Mouse (Mus musculus): Measurements from ENCODE around the gene Clca2. TPM values are rescaled to one million over a fixed set of nuclear protein-coding genes. Genes with fewer than 3 reads are reported as not detected.

Gene Clca2
- polyA plus RNA-seq (2012; rRNA removed), result 0.08 and 0.91 TPM in 2 replicates

- Histone ChIP-seq H3K4me1 (ENCODE audit: control insufficient read depth, insufficient read depth, low read length) (peaks cover 4% of the 10 kb centered on the region), H3K4me3 (replicated peaks; ENCODE audit: extremely low read depth, low read depth, low read length) (no peak within 1 kb of the TSS)
- no peak for TF ChIP-seq POLR2A (IDR thresholded peaks at IDR 0.05; ENCODE audit: borderline replicate concordance, extremely low read depth, low read depth, low read length)
- WGBS, result 50% methylated on average over 6 of the region's 6 CpGs
- DNase-seq, result no peak
Measured at GRCm38 (mm10) chr3:145099291-145099690, at the start of gene Clca2. Gene Clca2 (minus strand): TSS chr3:145099443.

GRCm38 (mm10) chr3:145147952-145148351 is 48.7 kb upstream of the Clca2 start:
- Histone ChIP-seq H3K4me1 (ENCODE audit: control insufficient read depth, insufficient read depth, low read length) (no peaks in the 10 kb centered on the region), H3K4me3 (replicated peaks; ENCODE audit: extremely low read depth, low read depth, low read length) (no peak overlapping the region)
- no peak for TF ChIP-seq CTCF (IDR thresholded peaks at IDR 0.05; ENCODE audit: insufficient read depth, low read length)
- TF ChIP-seq POLR2A (IDR thresholded peaks at IDR 0.05; ENCODE audit: borderline replicate concordance, extremely low read depth, low read depth, low read length), result no peak
- DNase-seq, result no peak

GRCm38 (mm10) chr3:145147483-145147882 is 48.2 kb upstream of the Clca2 start:
- WGBS, result 80% methylated on average over 2 of the region's 2 CpGs
- no peak overlapping the region for H3K4me3 ChIP-seq (replicated peaks; ENCODE audit: extremely low read depth, low read depth, low read length)
- TF ChIP-seq POLR2A (IDR thresholded peaks at IDR 0.05; ENCODE audit: borderline replicate concordance, extremely low read depth, low read depth, low read length) (no peak), CTCF (IDR thresholded peaks at IDR 0.05; ENCODE audit: insufficient read depth, low read length) (no peak)
- H3K4me1 ChIP-seq (ENCODE audit: control insufficient read depth, insufficient read depth, low read length), result no peaks in the 10 kb centered on the region
- no peak for DNase-seq

GRCm38 (mm10) chr3:145146871-145147270 is 47.6 kb upstream of the Clca2 start:
- 87% methylated on average over 9 of the region's 9 CpGs for WGBS
- H3K4me3 ChIP-seq (replicated peaks; ENCODE audit: extremely low read depth, low read depth, low read length), result no peak overlapping the region
- no peak for TF ChIP-seq POLR2A (IDR thresholded peaks at IDR 0.05; ENCODE audit: borderline replicate concordance, extremely low read depth, low read depth, low read length)
- no peak for TF ChIP-seq CTCF (IDR thresholded peaks at IDR 0.05; ENCODE audit: insufficient read depth, low read length)
- H3K4me1 ChIP-seq (ENCODE audit: control insufficient read depth, insufficient read depth, low read length), result no peaks in the 10 kb centered on the region
- DNase-seq, result no peak

DNA sequence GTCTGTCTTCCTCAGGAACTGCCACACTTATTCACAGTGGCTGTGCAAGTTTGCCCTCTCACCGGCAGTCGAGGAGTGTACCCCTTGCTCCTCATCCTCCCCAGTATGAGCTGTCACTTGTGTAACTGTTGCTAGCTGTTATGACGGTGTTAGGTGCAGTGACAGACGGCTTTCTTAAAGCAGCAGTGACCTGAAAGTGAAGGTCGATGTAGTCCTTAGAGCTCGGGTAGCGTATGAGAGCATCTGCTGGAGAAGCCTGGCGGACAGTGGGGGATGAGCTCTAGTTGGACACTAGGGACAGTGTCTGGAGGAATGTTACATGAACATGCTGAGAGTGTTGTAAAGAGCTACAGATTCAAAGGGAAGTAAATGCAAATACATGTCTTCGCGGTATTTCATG is 44.6 kb upstream of the Clca2 start:
- Histone ChIP-seq H3K4me1 (ENCODE audit: control insufficient read depth, insufficient read depth, low read length) (no peaks in the 10 kb centered on the region), H3K4me3 (replicated peaks; ENCODE audit: extremely low read depth, low read depth, low read length) (no peak overlapping the region)
- WGBS, result 84% methylated on average over 10 of the region's 10 CpGs
- TF ChIP-seq POLR2A (IDR thresholded peaks at IDR 0.05; ENCODE audit: borderline replicate concordance, extremely low read depth, low read depth, low read length), result no peak
- TF ChIP-seq CTCF (IDR thresholded peaks at IDR 0.05; ENCODE audit: insufficient read depth, low read length), result no peak
- no peak for DNase-seq

GRCm38 (mm10) chr3:145142925-145143324 is 43.7 kb upstream of the Clca2 start:
- no peaks in the 10 kb centered on the region for H3K4me1 ChIP-seq (ENCODE audit: control insufficient read depth, insufficient read depth, low read length)
- TF ChIP-seq POLR2A (IDR thresholded peaks at IDR 0.05; ENCODE audit: borderline replicate concordance, extremely low read depth, low read depth, low read length) (no peak), CTCF (IDR thresholded peaks at IDR 0.05; ENCODE audit: insufficient read depth, low read length) (no peak)
- no peak overlapping the region for H3K4me3 ChIP-seq (replicated peaks; ENCODE audit: extremely low read depth, low read depth, low read length)
- no peak for DNase-seq

DNA sequence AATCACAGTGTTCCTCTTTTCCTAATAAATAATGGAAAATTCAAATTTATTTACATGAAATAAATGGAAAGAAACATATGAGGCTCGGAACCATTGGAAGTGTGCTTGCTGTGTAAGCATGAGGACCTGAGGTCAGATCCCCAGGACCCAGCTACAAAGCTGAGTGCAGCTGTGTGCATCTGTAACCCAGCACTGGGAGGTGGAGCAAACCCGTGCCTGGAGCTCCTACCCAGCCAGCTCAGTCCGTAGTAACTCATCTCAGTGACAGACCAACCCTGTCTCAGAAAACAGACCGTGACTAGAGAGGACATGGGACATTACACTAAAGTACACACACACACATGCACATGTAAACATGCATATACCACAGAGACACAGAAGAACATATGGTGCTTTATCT is 41.0 kb upstream of the Clca2 start:
- no peak overlapping the region for H3K4me3 ChIP-seq (replicated peaks; ENCODE audit: extremely low read depth, low read depth, low read length)
- no peak for TF ChIP-seq POLR2A (IDR thresholded peaks at IDR 0.05; ENCODE audit: borderline replicate concordance, extremely low read depth, low read depth, low read length)
- TF ChIP-seq CTCF (IDR thresholded peaks at IDR 0.05; ENCODE audit: insufficient read depth, low read length), result no peak
- H3K4me1 ChIP-seq (ENCODE audit: control insufficient read depth, insufficient read depth, low read length), result no peaks in the 10 kb centered on the region
- 83% methylated on average over 4 of the region's 4 CpGs for WGBS
- no peak for DNase-seq

DNA sequence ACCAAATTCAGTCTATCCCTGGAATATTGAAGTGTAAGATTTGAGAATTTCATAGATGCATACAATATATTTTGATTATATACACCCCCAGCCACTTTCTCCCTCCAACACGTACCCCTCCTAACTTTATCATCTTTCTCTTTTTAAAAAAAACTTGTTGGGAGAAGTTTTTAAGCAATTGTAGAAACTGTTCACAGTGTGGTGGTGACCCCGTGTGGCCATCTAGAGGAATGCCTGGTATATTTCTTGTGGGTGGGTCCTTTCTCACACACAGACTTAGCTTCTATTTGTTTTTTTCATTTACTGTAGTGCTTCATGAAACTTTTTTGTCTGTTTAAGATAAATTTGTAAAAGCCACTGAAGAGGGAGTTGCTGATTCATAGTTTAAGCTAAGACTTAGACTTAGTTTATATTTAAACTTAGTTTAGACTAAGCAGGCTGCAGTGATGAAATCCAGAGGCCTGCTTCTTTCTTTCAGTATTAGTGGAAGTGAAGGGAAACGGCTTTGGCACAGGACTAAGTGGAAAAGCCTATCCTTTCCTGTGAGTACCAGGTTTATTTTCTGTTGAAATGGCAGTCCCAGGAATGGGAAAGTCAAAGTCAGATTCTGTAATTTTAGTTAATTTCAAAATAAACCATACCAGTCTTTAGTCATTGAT is 32.1 kb upstream of the Clca2 start:
- Histone ChIP-seq H3K4me1 (ENCODE audit: control insufficient read depth, insufficient read depth, low read length) (no peaks in the 10 kb centered on the region), H3K4me3 (replicated peaks; ENCODE audit: extremely low read depth, low read depth, low read length) (no peak overlapping the region)
- TF ChIP-seq POLR2A (IDR thresholded peaks at IDR 0.05; ENCODE audit: borderline replicate concordance, extremely low read depth, low read depth, low read length), result no peak
- peak; percentile 39; the same call in 1 of the 2 replicates for TF ChIP-seq CTCF (IDR thresholded peaks at IDR 0.05; ENCODE audit: insufficient read depth, low read length)
- 14% methylated on average over 3 of the region's 3 CpGs for WGBS
- peak; percentile 18 for DNase-seq

DNA sequence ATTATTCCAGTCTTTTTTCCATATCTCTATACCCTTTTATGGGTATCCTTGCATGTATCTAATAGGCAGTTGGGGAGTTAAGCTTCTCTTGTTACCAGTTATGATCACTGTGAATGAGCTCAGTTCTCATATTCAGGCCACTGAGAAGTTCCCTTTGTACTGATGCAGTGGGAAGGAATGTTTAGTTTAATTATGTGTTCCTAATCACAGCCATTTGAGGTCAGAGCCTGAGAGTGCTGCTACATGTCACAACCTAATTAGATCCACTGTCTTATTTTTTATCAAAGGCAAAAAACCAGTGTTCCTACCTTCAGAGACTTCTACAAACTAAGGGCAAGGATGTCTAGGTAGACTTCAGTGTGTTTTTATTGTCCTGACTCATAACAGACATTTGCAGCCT is 30.1 kb upstream of the Clca2 start:
- DNase-seq, result no peak
- TF ChIP-seq POLR2A (IDR thresholded peaks at IDR 0.05; ENCODE audit: borderline replicate concordance, extremely low read depth, low read depth, low read length) (no peak), CTCF (IDR thresholded peaks at IDR 0.05; ENCODE audit: insufficient read depth, low read length) (no peak)
- no peaks in the 10 kb centered on the region for H3K4me1 ChIP-seq (ENCODE audit: control insufficient read depth, insufficient read depth, low read length)
- H3K4me3 ChIP-seq (replicated peaks; ENCODE audit: extremely low read depth, low read depth, low read length), result no peak overlapping the region

DNA sequence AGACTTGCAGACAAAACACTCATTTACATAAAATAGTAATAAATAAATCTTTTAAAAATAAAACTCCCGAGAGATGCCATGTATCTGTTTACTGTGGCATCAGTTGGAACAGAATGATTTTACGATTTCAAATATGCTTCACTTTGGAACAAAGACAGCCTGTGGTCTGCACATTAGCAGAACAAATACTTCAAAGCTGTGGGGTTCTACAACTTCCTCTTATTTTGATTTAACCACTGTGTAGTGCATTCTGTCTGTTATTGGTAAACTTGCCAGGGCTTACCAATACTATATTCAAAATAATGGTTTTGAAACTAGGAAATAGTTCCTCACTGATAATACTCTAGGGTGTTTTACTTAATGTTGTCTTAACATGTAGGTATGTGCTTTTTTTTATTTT is 27.4 kb upstream of the Clca2 start:
- no peak for TF ChIP-seq CTCF (IDR thresholded peaks at IDR 0.05; ENCODE audit: insufficient read depth, low read length)
- TF ChIP-seq POLR2A (IDR thresholded peaks at IDR 0.05; ENCODE audit: borderline replicate concordance, extremely low read depth, low read depth, low read length), result no peak
- Histone ChIP-seq H3K4me3 (replicated peaks; ENCODE audit: extremely low read depth, low read depth, low read length) (no peak overlapping the region), H3K4me1 (ENCODE audit: control insufficient read depth, insufficient read depth, low read length) (no peaks in the 10 kb centered on the region)
- WGBS, result 88% methylated on average over 2 of the region's 2 CpGs
- no peak for DNase-seq

Measured in lung, adult 2 months (tissue).